Mouse (Mus musculus): ENCODE measurements around the gene Gm17545. TPM values are rescaled to one million over a fixed set of nuclear protein-coding genes. Genes with fewer than 3 reads are reported as not detected.
A peak's percentile ranks its signal among the peaks of the same experiment; 100 is the strongest.
"Not testable (repeated sequence)": the region's sequence is repeated elsewhere in the genome, so short reads cannot be mapped to it uniquely, and the experiment has no call there.

The Gm17545 gene
- not detected for total RNA-seq (2021)
- long read RNA-seq, experiment 1, partial matches to known transcripts, result 0 of 2 reads
- long read RNA-seq, experiment 1, other reads (novel, unspliced or antisense), result 2 of 2 reads
- long read RNA-seq, experiment 2, result 0 reads

- DNase-seq (ENCODE audit: low spot score in 2 of 2), result not testable (repeated sequence)
These were observed at the start of gene Gm17545 for GRCm38 (mm10) chr9:22453990-22454389. Gene Gm17545 (plus strand): TSS chr9:22454290.

GRCm38 (mm10) chr9:22405414-22405813, 48.7 kb upstream of the Gm17545 start:
- DNase-seq (ENCODE audit: low spot score in 2 of 2), result no peak

GRCm38 (mm10) chr9:22407633-22408032, 46.5 kb upstream of the Gm17545 start:
- not testable (repeated sequence) for DNase-seq (ENCODE audit: low spot score in 2 of 2)

GRCm38 (mm10) chr9:22408344-22408743, 45.7 kb upstream of the Gm17545 start:
- DNase-seq (ENCODE audit: low spot score in 2 of 2), result peak in 1 of 2 experiments; percentile 50

- no peak for DNase-seq (ENCODE audit: low spot score in 2 of 2)
These were observed 44.6 kb upstream of the Gm17545 start for GRCm38 (mm10) chr9:22409501-22409900.

- DNase-seq (ENCODE audit: low spot score in 2 of 2), result peak; percentile 96 to 99
These were observed 42.9 kb upstream of the Gm17545 start, which contains the start of gene 9530077C05Rik for GRCm38 (mm10) chr9:22411002-22411857. Gene 9530077C05Rik (plus strand): TSS chr9:22411513.

GRCm38 (mm10) chr9:22416187-22416586, 37.9 kb upstream of the Gm17545 start:
- DNase-seq (ENCODE audit: low spot score in 2 of 2), result no peak

GRCm38 (mm10) chr9:22417547-22417946, 36.5 kb upstream of the Gm17545 start:
- no peak for DNase-seq (ENCODE audit: low spot score in 2 of 2)

GRCm38 (mm10) chr9:22419877-22420276, 34.2 kb upstream of the Gm17545 start:
- no peak for DNase-seq (ENCODE audit: low spot score in 2 of 2)

- no peak for DNase-seq (ENCODE audit: low spot score in 2 of 2)
These were observed 33.6 kb upstream of the Gm17545 start for GRCm38 (mm10) chr9:22420491-22420890.

- no peak for DNase-seq (ENCODE audit: low spot score in 2 of 2)
These were observed 31.5 kb upstream of the Gm17545 start for GRCm38 (mm10) chr9:22422559-22422958.

- DNase-seq (ENCODE audit: low spot score in 2 of 2), result no peak
These were observed 30.6 kb upstream of the Gm17545 start for GRCm38 (mm10) chr9:22423507-22423906.

- DNase-seq (ENCODE audit: low spot score in 2 of 2), result no peak
These were observed 29.9 kb upstream of the Gm17545 start for GRCm38 (mm10) chr9:22424196-22424595.

GRCm38 (mm10) chr9:22424719-22425118, 29.4 kb upstream of the Gm17545 start:
- no peak for DNase-seq (ENCODE audit: low spot score in 2 of 2)

GRCm38 (mm10) chr9:22428028-22428665, 25.9 kb upstream of the Gm17545 start:
- no peak for DNase-seq (ENCODE audit: low spot score in 2 of 2)

- DNase-seq (ENCODE audit: low spot score in 2 of 2), result no peak
These were observed 25.3 kb upstream of the Gm17545 start for GRCm38 (mm10) chr9:22428666-22429410.

- no peak for DNase-seq (ENCODE audit: low spot score in 2 of 2)
These were observed 24.4 kb upstream of the Gm17545 start for GRCm38 (mm10) chr9:22429533-22430241.

GRCm38 (mm10) chr9:22430315-22430840, 23.7 kb upstream of the Gm17545 start:
- no peak for DNase-seq (ENCODE audit: low spot score in 2 of 2)

GRCm38 (mm10) chr9:22433221-22433620, 20.9 kb upstream of the Gm17545 start:
- no peak for DNase-seq (ENCODE audit: low spot score in 2 of 2)

- no peak for DNase-seq (ENCODE audit: low spot score in 2 of 2)
These were observed 20.0 kb upstream of the Gm17545 start for GRCm38 (mm10) chr9:22434101-22434500.

Data from layer of hippocampus, postnatal 14 days (tissue).